Mouse (Mus musculus) kidney, postnatal 25 days (tissue): ENCODE measurements around the gene Kcnh4.
A peak's percentile ranks its signal among the peaks of the same experiment; 100 is the strongest.

Source experiments
- DNase-seq, 2 experiments: peaks; one replicate each; pipeline ENCODE4 v3.0.0; 2021; ENCODE audit warnings: mixed read lengths in 2 of 2

The Kcnh4 gene

DNA sequence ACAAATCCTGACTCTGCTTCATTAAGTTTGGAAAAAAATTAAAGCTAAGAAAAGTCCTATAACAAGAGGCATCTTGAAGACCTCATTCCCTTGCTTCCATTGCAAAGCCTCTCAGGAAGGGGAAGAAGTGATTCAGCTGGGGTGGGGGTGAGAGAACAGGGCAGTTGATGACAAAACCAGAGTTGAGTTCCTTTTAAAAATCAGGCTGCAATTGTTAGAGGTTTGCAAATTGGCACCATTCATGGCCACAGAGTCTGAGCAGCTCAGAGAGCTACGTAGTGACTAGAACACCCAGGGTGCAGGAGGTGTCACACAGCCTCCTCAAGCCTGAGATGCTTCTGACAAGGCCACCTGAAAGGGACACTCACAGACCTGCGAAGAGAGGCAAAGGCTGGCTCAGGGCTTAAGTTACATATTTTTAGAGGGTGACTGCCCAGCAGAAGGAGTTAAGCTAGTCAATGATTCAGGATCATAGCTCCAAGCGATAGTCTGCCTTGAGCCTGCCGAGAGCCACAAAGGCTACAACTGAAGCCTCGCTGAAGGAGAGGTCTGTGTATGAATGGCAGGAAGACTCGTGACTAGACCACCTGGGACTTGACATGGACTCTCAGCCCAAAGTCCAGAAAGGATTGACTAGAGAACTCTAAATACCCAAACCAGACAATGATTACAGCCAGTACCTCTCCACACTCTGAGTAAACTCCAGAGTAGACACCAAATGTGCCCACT, 29.1 kb downstream of the Kcnh4 start:
- peak in 1 of 2 experiments; percentile 75 for DNase-seq

DNA sequence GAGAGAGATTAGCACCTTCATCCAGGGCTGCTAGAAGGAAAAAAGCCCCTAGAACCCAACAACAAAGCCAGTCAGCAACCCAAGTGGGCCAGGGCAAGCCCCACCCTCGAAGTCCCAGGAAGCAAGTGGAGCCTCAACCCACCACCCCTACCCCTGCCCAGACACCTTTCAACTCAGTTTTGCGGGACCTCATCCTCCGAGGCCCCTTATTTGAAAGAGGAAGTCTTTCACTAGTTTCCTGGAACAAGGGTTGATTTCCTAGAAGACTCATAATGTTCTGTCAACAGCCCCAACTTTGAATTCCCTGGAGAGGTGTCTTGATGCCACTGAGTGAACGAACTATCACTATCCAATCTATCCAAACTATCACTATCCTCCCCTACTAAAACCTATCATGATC, 29.8 kb downstream of the Kcnh4 start:
- no peak for DNase-seq

DNA sequence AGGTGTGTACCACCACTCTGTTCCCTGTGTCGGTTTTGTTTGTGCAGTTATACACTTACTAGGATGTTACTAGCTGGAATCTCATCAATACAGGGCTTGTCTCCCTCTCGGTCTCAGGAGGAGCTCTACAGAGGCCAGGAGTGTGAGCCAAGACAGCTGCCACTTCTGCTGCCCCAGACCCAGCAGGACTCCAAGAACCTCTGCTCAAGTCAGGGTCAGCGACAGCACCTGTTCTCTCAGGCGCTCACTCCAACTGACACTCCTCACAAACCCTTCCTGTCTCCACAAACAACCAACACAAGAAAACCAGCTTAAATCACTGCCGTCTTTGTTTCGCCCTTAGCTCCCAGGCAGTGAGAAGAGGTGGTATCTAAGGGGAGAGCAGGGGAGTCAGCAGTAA, 31.1 kb downstream of the Kcnh4 start:
- DNase-seq = no peak

DNA sequence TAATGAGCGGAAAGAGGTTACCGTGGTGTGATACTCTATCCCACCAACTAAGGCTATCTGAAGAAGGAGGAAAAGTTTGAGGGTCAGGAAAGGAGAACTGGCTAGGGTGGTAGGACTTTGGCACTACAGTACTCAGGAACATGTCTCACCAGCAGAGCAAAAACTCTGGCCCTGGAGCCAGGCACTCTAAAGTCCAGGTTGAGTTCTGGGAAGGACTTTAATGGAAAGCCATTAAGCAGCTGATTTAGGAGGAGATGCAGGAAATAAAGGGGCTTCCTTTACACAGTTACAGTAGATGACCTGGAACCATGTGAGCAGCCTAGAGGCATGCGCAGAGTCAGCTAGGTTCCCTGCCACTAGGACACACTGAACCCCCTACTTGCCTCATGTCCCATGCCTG, 32.5 kb downstream of the Kcnh4 start:
- DNase-seq = peak in 1 of 2 experiments; percentile 81

DNA sequence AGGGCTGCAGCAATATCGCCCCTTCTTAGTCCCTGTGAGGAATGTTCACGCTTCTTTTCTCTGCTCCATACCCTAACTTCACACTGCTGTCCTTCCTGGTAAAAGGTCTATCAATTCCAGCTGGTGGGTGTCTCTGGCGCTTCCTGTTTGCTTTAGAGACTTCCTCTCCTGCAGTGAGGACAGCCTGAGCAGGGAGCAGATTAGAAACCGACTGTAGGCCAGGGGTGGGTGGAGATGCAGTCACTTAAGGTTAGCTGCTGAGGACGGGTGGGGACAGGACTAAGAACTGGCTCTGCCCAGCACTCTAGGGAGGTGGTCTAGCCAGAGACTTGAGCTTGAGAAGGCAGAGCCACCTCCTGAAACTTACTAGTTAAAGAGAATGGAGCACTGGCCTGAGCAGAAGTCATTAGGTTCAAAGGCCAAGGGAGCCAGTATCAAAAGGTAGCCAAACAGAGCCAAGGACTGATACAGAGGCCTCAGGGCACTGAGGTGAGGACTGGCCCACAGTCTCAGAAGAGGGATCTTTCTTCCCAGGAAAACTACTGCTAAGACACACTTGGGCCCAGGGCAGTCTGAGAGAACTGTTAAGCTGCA, 34.7 kb downstream of the Kcnh4 start:
- DNase-seq = peak in 1 of 2 experiments; percentile 63

DNA sequence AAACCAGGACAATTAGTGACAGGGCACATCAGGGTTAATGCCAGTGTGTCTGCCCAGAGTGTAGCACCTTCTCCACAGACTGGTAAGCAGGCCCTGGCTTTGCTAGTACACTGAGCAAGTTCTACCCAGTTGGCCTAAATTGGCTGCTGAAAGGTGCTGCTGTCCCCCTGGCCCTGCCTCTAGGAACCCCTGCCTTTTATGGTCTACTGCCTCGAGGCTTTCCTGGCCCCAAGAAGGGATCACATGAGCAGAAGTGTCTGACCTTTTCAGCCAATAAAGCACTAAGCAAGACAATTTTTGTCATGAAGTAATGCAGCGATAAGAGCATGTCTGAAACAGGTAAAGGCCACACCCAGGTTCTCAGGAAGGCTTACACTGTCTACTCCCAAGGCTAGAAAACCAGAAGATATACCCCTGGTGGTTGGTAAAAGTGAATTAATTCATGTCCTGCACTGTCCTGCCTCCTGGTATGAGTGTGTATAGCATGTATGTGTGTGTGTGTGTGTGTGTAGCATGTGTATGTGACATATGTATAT, 37.2 kb downstream of the Kcnh4 start:
- DNase-seq = peak; percentile 58 to 76

DNA sequence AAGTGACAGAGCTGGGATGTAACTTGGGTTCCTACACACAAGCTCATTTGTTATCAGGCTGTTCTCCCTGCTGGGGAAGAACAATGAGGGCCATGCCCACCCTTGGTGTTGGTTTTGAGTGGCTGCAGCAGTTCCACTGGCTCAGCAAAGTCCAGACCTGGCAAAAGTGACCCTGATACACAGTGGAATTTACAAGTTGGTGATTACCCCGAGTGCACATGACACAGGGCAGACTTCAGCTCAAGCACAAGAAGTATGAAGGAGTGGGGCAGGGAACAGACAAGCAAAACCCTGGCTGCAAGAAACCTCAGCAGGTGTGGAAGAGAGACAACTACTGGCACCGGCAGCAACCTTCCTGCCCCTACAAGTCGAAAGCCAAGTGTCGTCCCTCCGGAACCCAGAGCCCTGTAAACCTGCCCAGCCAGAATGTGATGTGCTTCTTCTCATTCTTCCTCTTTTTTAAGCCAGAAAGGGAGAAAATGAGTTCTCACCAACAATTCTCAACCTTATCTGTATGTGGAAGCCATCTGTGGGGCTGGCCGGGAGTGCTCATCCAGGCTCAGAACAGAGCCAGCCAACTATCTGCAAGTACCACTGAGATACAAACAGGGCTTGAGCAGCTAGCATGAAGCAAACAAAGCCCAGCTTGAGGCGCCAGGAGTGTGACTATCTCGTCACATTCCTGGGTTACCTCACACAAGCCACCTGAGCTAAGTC, 37.8 kb downstream of the Kcnh4 start:
- peak; percentile 68 to 85 for DNase-seq

DNA sequence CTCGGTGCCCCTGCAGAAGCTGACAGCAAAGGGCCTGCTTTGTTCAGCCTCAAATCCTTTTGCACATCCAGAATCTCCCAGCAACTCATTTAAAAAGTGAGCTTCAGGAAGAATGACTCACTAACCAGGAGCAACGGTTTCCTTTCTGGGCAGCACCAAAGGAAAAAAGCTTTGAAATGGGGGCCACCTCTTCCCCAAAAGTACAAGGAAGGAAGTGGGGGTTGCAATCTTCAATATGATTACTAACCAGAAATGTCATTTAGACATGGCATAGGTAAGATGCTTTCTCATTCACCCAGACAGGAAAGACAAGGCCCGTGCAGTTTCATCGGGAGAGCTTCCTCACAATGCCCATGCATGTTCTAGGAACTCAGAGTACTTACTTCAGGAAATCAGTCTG, 38.5 kb downstream of the Kcnh4 start:
- DNase-seq = peak in 1 of 2 experiments; percentile 45

DNA sequence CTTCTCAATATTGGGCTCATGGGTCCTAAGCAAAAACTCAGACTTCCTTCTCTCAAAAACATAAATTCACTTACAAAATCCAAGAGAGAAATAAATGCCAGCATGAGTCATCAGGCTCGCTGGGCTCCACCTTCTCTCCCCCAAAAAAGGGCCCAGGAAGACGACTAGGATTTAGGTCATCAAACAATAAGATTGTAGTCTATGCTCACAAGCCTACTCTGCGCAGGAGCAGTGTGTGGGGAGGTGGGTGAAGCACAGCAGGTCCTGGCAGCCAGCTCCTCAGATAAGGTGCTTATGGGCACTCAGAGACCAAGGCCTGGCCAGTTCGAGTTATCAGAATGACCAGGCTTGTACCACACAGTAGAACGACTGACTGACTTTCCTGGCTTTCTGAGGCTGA, 39.4 kb downstream of the Kcnh4 start:
- DNase-seq = peak in 1 of 2 experiments; percentile 33

DNA sequence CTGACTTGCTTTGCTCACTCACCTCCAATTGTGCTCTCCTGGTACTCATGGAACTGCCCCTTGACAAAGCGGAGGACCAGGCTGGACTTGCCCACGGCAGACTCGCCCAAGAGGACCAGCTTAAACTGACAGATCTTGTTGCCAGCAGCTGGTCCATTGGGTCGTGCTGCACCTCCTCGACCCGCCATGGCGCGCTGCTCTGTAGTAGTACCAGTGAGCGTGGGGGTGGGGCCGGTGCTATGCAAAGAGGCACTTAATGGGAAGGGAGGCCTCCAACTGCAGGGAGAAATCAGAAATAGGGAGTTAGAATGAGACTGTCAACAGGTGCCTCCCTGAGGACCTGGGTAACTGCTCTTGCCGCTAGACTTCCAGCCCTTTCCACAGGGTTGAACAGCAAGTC, 39.8 kb downstream of the Kcnh4 start:
- peak in 1 of 2 experiments; percentile 65 for DNase-seq

DNA sequence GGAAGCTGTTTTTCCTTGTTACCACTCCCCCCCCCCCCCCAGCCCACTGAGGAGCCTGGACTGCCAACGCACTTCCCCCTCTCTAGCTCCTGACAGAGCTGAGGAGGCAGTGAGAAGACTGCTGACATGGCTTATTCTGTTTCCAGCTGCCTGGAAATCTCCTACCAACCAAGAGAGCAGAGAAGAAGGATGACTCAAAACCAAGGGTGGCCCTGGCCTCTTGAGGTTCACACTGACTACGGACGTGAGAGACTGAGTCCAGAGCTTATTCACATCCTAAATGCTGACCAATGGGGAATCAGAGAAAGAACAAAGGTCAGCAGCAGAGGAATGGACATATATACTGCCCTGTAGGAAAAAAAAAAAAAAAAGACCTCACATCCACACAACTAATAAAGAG, 40.4 kb downstream of the Kcnh4 start:
- peak in 1 of 2 experiments; percentile 71 for DNase-seq

DNA sequence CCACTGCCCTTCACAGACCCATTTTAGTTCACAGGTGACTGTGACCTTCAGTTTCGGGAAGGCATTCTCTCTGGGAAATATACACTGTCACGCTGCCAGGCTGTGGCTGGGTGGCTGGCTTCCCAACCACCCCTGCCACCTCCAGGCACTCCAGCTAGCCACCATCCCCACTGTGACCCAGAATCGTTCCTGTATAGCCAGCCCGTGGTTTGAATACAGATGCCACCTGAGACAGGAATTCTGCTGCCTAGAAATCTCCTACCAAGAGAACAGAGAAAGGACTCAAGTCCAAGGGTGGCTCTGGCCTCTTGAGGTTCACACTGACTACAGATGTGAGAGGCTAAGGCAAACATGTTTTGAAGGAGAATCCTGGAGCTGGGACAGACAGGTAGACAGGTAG, 40.9 kb downstream of the Kcnh4 start:
- peak in 1 of 2 experiments; percentile 69 for DNase-seq

DNA sequence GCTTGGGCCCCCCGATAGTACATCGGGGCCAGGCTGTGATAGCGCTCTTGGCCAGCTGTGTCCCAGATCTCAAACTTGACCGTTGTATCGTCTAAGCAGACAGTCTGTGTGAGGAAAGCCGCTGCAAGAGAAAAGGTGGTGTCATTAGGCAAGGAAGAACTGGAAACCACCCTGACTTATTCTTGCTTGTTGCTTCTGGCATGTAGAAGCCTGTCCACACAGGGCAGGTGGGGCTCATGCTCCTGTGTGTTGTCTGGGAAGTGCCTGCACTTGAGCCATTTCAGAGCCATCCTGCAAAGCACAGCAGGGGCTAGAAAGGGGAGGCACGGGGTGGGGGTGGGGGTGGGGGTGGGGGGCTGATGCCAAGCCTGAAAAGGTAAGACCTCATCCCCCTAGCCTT, 41.3 kb downstream of the Kcnh4 start:
- no peak for DNase-seq

DNA sequence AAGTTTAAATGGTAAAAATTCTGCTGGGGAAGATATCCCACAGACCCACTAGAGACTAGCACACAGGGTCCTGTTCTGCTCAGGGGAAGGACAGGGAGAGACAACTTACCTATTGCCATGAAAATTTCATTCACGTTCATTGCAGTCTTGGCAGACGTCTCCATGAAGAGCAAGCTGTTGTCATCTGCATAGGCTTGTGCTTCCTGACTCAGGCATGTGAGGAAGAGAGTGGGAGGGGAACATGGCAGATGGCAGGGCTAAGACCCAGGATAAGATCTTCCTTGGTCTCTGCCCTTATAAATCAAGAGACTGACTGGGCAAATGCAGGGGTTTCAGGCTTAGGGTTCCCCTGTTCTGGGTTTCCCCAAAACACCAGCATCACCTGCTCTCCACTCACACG, 43.1 kb downstream of the Kcnh4 start:
- no peak for DNase-seq

DNA sequence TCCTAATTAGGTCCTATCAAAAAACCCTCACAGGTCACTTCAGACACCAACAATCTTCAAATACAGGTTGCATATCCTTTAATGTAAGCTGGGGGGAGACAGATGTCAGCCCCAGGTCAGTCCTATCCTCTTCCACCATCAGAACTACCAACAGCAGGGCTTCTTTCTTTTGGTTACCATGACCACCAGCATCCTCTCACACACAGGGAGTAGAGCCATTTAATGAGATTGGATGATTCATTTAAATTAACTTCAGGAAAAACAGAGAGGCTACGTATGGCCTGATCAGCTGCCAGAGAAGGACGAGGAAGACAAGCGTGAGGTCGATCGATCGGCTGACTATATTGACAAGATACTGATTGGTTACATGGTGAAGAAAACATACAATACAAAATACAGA, 44.8 kb downstream of the Kcnh4 start:
- DNase-seq = no peak

DNA sequence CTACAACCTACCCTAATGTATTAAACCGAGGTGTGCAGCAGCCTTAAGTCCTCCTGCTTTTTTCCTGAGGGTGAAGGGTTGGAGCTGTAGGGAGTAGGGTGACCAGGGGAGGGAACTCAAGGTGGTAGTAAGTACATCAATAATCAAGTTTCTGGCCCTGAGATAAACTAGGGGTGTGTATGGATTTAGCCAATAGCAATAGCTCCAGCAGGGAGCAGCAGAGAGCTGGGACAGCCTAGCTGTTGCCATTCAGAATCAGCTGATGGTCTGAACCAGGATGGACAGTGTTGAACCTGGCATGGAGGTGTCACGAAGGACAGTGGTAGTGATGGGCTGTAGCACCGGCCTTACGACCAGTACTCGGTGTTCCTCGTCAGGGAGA, 45.2 kb downstream of the Kcnh4 start:
- peak; percentile 88 to 97 for DNase-seq

DNA sequence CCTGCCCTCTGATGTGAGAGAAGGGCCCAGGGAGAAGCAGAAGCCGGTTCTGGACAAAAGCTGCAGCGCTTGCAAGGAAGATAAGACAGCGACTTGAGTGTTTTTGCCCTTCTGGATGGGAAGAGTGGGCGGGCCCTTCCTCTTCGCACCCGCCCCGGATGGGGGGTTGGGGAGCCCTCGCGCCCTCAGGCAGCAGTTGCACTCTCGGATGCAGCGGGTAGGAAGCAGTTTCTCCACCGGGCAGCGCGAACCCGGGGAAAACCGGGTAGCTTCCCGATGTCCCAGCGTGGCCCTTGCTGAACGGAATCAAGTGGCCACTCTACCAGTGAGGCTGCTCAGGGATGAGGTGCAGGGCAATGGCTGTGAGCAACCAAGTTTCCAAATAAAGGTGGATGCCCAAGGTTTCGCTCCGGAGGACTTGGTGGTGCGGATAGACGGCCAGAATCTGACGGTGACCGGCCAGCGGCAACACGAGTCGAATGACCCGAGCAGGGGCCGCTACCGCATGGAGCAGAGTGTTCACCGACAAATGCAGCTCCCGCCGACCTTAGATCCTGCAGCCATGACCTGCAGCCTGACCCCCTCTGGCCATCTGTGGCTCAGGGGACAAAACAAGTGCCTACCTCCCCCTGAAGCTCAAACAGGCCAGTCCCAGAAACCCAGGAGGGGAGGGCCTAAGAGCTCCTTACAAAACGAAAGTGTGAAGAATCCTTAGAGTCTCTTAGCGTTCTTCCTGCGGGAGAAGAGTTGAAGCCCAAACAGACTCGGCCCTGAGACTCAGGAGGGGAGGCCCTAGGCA, 45.8 kb downstream of the Kcnh4 start, which contains the start of gene Hspb9:
Gene Hspb9, plus strand, starts transcription at position 116 of the 799 bp plus-strand sequence.
- DNase-seq = peak; percentile 77 to 86

DNA sequence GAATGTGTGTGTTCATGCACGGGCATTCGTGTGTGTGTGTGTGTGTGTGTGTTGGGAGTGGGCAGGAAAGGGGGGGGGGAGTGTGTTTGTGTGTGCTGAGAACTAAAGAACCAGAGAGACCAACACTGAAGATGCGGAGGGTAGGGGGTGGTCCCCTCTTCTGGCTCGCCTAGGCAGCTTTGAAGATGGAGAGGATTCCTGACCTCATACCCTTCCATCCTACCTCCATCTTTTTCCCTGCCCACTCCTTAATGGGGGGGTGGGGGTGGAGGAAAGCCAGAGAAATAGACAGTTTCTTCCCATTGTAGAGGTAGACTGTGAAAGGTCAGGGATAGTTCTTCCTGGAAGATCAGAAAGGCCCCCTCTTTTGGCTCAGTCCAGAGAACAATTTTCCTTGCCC, 46.6 kb downstream of the Kcnh4 start:
- peak in 1 of 2 experiments; percentile 39 for DNase-seq

DNA sequence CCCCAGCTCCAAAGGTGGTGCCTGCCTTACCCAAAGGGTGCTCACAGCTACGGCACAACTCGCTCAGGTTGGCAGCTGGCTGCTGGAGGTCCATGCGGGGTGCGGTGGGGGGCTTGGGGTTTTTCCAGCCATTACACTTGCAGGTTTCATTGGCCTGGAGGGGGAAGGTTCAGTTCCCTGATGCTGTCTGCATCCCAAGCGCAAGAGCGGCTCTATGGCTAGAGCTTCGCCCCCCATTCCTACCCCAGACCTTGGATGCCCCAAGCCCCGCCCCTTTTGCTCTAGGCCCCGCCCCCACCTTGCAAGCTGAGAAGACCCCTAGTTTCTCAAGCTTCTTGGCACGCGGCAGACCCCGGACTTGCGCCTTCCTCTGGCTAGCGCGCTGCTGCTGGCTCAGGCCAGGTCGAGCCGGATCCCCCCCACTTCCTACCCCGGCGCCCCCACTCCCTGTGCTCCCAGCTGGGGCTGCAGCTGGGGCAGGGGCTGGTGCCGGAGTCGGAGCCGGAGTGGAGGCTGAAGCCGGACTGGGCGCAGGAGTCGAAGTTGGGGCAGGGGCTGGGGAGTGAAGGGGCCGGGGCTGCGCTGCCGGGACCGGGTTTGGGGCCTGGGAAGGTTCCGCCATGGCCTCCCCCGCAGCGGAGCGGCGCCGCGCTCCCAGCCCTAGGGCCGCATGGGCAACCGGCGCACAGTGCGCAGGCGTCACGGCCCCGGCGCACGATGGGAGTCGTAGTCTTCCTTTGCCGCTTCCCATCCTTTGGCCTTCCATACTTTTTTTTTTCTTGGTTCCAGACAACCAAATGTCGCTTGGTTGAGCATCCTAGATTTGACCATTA, 47.7 kb downstream of the Kcnh4 start, which contains the start of gene Kat2a:
Gene Kat2a, minus strand, starts transcription at position 683 of the 833 bp plus-strand sequence.
- DNase-seq = peak; percentile 86 to 93

DNA sequence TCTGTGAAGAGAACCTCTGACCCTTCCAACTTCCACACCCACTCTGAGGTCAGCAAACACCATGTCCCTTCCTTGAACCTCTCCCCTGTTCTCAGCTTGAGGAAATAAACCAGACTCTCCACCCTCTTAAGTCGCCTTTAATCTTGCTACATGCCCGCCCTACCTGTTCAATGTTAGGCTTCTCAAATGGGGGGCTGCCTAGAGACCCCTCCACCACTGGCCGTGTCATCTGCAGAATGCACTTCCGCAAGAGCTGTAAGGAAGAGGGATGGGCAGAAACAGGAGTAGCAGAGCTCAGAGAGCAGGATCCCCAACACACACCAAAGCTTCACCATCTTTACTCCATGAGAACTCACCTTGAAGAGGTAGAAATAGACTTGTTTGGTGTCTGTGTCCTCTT, 48.8 kb downstream of the Kcnh4 start:
- DNase-seq = no peak

DNA sequence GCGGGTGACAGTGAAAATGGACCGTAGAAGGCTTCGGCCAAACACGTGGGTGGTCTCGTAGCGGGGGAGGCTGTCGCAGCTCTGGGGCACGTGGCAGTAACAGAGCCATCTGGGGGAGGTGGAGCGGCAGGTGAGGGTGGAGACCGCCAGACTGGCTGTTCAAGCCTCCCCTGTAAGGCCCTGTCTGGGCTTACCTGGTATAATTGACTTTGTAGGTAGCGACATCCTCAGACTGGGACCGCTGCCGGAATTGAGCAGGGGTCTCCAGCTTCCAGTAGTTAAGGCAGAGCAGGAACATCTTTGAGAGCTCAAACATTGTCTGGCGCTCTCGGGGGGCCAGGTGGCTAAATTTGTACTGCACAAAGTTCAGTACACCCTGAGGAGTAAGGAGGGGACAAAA, 49.2 kb downstream of the Kcnh4 start:
- DNase-seq = peak in 1 of 2 experiments; percentile 38
